Mouse (Mus musculus): Measurements from ENCODE around the gene Palb2. TPM values are rescaled to one million over a fixed set of nuclear protein-coding genes. Genes with fewer than 3 reads are reported as not detected.
"Not testable (repeated sequence)": the region's sequence is repeated elsewhere in the genome, so short reads cannot be mapped to it uniquely, and the experiment has no call there.

The Palb2 gene
- polyA plus RNA-seq, 1 experiment = 1.6 TPM

DNA sequence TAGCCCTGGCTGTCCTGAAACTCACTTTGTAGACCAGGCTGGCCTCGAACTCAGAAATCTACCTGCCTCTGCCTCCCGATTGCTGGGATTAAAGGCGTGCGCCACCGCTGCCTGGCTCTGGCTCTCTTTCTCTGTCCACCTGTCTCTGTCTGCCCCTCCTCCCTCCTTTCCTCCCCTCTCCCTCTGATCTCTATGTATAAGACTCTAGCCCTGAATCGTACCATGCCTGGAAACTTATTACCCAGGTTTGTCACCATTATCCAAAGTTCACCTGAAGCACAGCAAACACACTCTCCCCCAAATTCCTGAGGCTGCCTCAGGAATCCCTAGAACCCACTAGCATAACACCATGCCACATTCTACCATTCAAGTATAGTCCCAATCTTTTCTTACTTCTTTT lies 24.6 kb downstream of the Palb2 start:
- Histone ChIP-seq H3K4me1 (ENCODE audit: control insufficient read depth, insufficient read depth, low read length) (no peaks in the 10 kb centered on the region), H3K4me3 (ENCODE audit: insufficient read depth, low read length) (no peak overlapping the region), H3K27ac (ENCODE audit: insufficient read depth, low read length) (no peak overlapping the region)
- TF ChIP-seq POLR2A (IDR thresholded peaks at IDR 0.05; ENCODE audit: extremely low read depth, insufficient read depth, low read length) (no peak), CTCF (IDR thresholded peaks at IDR 0.05; ENCODE audit: extremely low read depth, insufficient read depth, low read length) (no peak)

- TF ChIP-seq POLR2A (IDR thresholded peaks at IDR 0.05; ENCODE audit: extremely low read depth, insufficient read depth, low read length) (no peak), CTCF (IDR thresholded peaks at IDR 0.05; ENCODE audit: extremely low read depth, insufficient read depth, low read length) (peak; percentile 61)
- Histone ChIP-seq H3K4me3 (ENCODE audit: insufficient read depth, low read length) (peak within 1 kb of the TSS; percentile 97), H3K27ac (ENCODE audit: insufficient read depth, low read length) (peak within 1 kb of the TSS; percentile 75), H3K4me1 (ENCODE audit: control insufficient read depth, insufficient read depth, low read length) (peaks cover 7% of the 10 kb centered on the region; the same call in 1 of the 2 replicates)
Observed at GRCm38 (mm10) chr7:122101747-122102244, 31.0 kb downstream of the Palb2 start, which contains the start of gene Ndufab1. Gene Ndufab1, minus strand, starts transcription at chr7:122101886.

- Histone ChIP-seq H3K4me3 (ENCODE audit: insufficient read depth, low read length) (peak overlapping the region; percentile 97), H3K27ac (ENCODE audit: insufficient read depth, low read length) (peak overlapping the region; percentile 75)
- not testable (repeated sequence) for H3K4me1 ChIP-seq (ENCODE audit: control insufficient read depth, insufficient read depth, low read length)
Observed at GRCm38 (mm10) chr7:122101014-122101746, 31.6 kb downstream of the Palb2 start.

GRCm38 (mm10) chr7:122099222-122099621 lies 33.6 kb downstream of the Palb2 start:
- Histone ChIP-seq H3K4me3 (ENCODE audit: insufficient read depth, low read length) (no peak overlapping the region), H3K4me1 (ENCODE audit: control insufficient read depth, insufficient read depth, low read length) (peaks cover 7% of the 10 kb centered on the region; the same call in 1 of the 2 replicates), H3K27ac (ENCODE audit: insufficient read depth, low read length) (no peak overlapping the region)
- TF ChIP-seq POLR2A (IDR thresholded peaks at IDR 0.05; ENCODE audit: extremely low read depth, insufficient read depth, low read length) (no peak), CTCF (IDR thresholded peaks at IDR 0.05; ENCODE audit: extremely low read depth, insufficient read depth, low read length) (peak; percentile 78)

DNA sequence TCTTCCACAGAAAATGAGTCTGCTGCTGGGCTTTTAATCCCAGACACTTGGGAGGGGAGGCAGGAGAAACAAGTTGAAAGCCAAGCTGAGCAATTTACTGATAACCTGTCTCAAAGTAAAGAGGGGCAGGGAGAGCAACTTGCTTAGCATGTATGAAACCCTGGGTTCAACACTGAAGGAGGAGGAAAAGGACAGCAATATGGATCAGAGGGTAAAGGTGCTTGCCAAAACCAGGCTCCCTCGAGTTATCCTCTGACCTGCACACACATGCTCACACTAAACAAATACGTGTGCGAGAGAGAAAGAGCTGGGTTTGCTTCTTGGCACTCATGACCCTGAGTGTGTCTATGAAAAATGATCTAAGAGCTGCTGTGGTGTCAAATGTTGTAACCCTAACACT lies 34.8 kb downstream of the Palb2 start:
- Histone ChIP-seq H3K4me1 (ENCODE audit: control insufficient read depth, insufficient read depth, low read length) (peaks cover 7% of the 10 kb centered on the region; the same call in 1 of the 2 replicates), H3K27ac (ENCODE audit: insufficient read depth, low read length) (no peak overlapping the region), H3K4me3 (ENCODE audit: insufficient read depth, low read length) (no peak overlapping the region)
- TF ChIP-seq CTCF (IDR thresholded peaks at IDR 0.05; ENCODE audit: extremely low read depth, insufficient read depth, low read length) (no peak), POLR2A (IDR thresholded peaks at IDR 0.05; ENCODE audit: extremely low read depth, insufficient read depth, low read length) (no peak)

DNA sequence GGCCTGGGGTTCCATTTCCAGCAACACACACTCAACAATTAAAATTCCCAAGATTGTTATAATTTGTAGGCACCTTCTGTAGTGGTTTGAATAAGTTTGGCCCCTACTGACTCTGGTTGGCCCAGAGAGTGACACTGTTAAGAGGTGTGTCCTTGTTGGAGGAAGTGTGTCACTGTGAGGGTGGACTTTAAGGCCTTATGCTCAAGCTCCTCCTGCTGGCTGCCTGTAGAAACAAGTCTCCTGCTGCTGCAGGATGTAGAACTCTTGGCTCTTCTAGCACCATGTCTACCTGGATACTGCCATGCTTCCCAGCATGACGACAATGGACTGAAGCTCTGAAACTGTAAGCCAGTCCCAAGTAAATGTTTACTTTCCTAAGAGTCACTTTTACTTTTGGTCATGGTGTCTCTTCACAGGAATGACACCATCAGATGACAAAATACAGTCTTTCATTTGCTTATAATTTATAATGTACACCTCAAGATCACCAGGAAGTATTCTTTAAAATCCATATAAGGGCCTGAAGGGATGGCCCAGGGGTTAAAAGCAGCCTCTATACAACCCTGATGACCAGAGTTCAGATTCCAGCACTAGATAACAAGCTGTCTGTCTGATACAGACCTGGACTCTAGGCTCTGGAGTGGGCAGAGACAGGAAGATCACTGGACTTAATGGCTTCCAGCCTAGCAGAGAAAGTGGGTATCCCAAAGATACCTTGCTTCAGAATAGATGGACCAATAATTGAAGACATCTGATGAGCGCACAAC lies 38.0 kb downstream of the Palb2 start:
- no peak overlapping the region for H3K27ac ChIP-seq (ENCODE audit: insufficient read depth, low read length)
- peaks cover 3% of the 10 kb centered on the region; the same call in 1 of the 2 replicates for H3K4me1 ChIP-seq (ENCODE audit: control insufficient read depth, insufficient read depth, low read length)
- TF ChIP-seq POLR2A (IDR thresholded peaks at IDR 0.05; ENCODE audit: extremely low read depth, insufficient read depth, low read length) (no peak), CTCF (IDR thresholded peaks at IDR 0.05; ENCODE audit: extremely low read depth, insufficient read depth, low read length) (no peak)
- no peak overlapping the region for H3K4me3 ChIP-seq (ENCODE audit: insufficient read depth, low read length)

DNA sequence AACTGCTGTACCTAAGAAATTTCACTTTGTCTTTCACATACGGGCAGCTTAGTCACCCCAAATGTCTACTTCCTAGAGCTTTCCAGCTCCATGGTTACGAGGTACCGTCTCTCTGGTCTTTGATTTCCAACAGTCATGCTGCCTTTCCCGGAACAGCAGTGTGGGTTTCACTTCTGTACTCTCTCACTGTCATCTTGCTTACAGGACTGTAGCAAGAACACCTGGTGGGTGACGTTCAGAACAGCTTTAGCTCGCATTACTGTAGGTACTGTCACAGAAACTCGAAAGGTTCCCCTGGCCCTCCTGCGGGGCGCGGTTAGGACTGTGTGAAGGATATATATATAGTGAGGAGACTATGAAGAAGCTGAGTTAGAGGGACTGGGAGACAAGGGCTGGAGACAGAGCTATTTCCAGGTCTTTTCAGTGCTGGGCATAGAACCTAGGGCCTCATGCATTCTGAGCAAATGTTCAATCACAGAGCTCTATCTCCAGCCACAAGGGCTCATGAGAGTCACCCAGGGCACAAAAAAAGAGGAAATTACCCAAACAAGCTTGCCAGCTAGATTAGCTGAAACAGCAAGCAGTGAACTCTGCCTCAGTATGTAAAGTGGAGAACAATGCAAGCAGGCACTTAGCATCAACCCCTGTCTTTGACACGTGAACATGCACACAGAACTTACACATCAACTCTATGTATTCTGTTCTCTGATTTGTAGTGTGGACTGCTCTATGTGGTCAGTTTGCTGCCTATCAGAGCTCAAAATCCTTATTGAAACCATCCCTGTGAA lies 45.4 kb downstream of the Palb2 start:
- TF ChIP-seq CTCF (IDR thresholded peaks at IDR 0.05; ENCODE audit: extremely low read depth, insufficient read depth, low read length) (no peak), POLR2A (IDR thresholded peaks at IDR 0.05; ENCODE audit: extremely low read depth, insufficient read depth, low read length) (no peak)
- H3K27ac ChIP-seq (ENCODE audit: insufficient read depth, low read length) = no peak overlapping the region
- H3K4me3 ChIP-seq (ENCODE audit: insufficient read depth, low read length) = no peak overlapping the region
- no peaks in the 10 kb centered on the region for H3K4me1 ChIP-seq (ENCODE audit: control insufficient read depth, insufficient read depth, low read length)

GRCm38 (mm10) chr7:122081071-122081470 lies 51.7 kb downstream of the Palb2 start:
- no peak overlapping the region for H3K4me3 ChIP-seq (ENCODE audit: insufficient read depth, low read length)
- TF ChIP-seq CTCF (IDR thresholded peaks at IDR 0.05; ENCODE audit: extremely low read depth, insufficient read depth, low read length) (no peak), POLR2A (IDR thresholded peaks at IDR 0.05; ENCODE audit: extremely low read depth, insufficient read depth, low read length) (no peak)
- H3K4me1 ChIP-seq (ENCODE audit: control insufficient read depth, insufficient read depth, low read length) = peaks cover 3% of the 10 kb centered on the region; the same call in 1 of the 2 replicates
- no peak overlapping the region for H3K27ac ChIP-seq (ENCODE audit: insufficient read depth, low read length)
